Mouse (Mus musculus) right cerebral cortex, postnatal 14 days (tissue): ENCODE measurements at regions not wholly inside any gene's neighbourhood (a gene's known extent, or its start where the extent isn't known, plus 50 kb on each side); places are given as distances from the start of the nearest gene placed in this dataset.
A peak's percentile ranks its signal among the peaks of the same experiment; 100 is the strongest.

ENCODE experiments used
- DNase-seq: peaks from one replicate; pipeline ENCODE4 v3.0.0; 2022

DNA sequence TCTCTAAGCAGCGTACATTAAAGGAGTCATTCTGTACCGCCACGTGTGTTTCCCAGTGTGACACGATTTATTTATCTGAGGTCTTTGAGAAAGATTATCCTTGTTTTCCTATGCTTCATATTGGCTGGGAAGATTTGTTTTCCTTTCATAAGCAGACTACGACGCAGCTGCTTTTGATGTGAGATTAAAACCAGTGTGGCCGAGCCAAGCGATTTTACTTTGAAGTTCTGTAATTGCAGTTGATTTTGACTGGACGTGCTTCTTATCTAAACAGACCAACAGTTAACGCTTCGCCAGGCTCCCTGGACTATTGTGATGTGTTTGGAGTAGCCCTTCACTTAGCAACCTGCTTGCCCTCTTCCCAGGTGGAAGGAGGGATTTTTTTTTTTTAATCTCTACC is 120.6 kb downstream of the Dact1 start:
- DNase-seq, result no peak

DNA sequence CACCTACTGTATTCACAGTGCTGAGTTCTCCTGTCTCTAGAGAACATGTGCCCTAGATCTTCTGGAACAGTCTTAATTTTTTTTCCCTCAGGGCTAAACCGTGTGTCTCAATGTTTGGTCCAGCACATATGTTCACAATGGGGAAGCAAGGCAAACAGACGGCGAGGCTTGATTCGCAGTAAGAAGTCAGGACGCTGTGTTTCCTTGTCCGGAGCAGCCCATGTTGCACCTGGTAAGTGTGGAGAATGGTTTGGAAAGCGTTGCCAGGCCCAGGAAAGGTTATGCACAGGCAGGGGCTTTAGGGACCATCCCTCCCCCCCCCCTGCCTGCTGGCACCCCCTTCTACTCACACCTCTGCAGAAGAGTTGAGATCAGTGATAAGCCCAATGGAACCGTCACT is 121.4 kb downstream of the Dact1 start:
- DNase-seq, result no peak

DNA sequence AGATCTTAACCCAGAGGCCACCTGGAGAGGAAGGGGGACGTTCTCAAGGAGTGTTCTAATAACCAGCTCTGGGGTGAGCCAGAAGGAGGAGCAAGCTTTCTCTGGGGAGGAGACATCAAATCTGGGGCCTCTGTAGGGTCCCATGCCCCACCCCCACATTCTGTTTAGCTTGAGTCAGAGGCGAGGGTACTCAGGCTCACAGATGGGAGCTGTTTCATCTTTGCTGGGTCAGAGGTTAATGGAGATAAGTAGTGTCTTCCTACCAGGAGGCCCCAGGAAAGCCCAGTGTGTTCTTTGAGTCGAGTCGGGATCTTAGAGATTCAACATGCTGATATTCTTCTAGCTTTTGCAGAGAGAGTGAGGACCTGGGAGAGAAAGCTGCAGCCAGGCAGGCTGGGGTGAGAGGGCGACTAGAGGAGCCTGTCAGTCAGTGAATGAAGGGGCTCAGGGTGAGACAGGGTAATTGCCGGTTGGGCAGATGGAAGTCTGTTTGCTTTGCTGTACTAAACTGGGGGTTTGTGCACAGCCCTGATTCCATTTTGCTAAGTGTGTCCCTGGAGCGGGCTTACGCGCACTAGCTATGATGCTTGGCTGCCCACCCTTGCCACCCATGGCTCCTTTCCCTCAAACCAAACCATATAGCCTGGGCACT is 124.0 kb downstream of the Dact1 start:
- DNase-seq, result no peak

DNA sequence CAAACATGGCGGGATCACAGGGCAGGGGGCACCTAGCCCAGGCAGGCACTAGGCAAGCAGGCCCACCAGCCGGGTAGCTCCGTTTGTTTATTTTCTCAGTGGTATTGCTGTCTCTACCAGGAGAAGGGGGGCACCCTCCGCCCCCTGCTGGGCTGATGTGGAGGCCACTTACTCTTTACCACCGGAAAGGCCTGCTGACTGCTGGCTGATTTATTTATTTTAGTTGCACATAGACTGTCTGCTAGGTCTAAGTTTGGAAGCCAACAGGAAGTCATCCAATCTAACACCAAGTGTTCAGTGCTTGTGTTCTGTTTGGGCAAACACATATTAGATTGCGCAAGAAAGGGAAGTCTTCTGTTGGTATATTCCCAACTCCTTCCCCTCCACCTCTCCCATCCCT is 128.6 kb downstream of the Dact1 start:
- DNase-seq, result peak; percentile 25

DNA sequence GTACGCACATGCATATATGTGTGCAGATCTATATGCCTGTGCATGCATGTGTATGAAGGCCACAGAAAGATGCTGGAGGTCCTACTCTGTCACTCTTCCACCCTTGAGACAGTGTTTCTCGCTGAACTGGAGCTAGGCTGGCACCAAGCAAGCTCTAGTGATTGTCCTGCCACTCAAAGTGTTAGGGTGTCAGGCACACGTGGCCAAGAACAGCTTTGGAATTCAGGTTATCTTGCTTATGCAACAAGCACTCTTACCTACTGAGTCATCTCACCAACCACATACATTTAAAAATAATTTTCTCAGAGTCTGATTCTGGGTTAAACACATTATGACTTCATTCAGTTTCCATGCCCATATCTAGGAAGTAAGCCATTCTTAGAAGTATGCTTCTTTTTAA is 131.2 kb downstream of the Dact1 start:
- no peak for DNase-seq

DNA sequence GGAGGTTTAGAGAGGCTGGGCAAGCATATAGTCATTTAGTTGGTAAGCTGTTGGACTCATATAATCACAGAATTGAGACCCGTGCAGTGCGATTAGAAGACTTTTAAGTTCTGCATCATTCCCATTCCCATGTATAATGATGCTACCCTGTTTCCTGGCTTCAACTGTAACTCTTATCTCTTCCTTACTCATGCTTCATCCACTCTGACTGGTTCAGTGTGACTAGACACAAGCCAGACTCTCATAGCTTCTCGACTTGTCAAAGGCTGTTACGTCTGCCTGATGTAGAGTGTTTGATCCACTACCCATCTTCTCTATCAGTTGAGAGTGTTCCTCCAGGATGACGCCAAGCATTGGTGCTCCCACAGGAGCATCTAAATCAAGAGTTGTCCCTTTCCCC is 131.6 kb downstream of the Dact1 start:
- DNase-seq, result no peak

DNA sequence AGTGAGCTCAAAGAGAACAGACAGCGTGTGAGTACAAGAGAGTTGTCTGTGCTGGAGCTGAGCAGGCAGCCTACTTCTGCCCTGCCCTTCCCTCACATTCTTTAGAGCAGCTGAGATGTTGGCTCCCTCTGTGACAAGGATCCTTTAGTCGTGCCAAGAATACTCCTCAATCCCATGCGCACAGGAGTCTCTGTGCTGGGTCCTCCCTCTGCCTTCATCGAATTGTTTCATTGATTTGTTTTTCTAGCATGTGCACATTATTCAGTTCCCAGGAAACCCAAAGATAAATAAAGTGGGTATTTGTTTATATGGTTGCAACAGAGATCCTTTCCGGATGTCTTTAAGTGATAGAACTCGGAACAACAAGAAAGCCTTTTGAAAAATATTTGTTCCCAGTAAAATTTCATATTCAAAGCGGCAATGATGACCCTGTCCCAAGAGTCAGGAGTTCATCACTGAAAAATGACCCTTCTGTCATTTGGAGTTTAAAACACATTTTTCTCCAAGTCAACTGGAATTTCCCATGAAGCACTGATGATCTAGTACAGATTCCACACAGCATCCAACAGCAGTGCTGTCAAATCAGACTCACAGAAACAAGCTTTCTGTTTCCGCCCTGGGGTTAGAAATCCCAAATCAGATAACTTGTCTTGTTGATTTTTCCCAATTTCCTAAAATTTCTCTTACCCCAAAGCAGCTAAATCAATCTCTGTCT is 136.7 kb downstream of the Dact1 start:
- no peak for DNase-seq

DNA sequence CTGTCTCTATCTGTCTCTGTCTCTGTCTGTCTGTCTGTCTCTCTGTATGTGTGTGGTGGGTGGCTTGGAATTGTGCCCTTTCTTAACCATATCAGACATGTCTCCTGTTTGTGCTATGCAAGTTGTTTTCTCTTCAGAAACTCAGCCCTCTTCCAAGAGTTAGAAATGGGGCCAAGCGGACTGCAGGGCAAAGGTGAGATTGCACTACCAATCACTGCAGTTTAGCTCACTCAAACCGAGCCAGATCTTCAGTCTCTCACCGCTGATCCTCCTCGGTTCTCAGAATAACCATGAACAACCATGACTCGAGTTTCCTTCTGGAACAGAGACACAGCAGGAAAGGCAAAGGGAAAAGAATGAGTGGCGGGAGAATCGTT is 137.2 kb downstream of the Dact1 start:
- no peak for DNase-seq

DNA sequence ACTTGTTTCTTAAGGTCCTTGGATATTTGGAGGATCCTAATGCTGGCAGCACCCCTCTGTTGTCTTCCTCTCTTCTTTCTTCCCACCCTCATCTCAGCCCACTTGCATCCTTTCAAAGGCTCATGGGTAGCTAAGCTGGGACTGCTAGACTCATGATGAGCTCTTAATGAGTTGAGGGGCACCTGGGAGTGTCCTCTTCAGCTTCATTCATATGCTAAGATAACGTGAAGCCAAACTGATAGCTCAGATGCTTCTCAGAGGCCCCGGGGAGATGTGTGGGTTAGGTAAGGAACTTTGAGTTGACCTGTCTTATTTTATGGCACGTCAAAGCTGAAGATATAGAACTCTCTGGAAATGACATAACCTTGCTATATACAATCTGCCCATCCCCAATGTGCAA is 139.3 kb downstream of the Dact1 start:
- DNase-seq, result no peak

DNA sequence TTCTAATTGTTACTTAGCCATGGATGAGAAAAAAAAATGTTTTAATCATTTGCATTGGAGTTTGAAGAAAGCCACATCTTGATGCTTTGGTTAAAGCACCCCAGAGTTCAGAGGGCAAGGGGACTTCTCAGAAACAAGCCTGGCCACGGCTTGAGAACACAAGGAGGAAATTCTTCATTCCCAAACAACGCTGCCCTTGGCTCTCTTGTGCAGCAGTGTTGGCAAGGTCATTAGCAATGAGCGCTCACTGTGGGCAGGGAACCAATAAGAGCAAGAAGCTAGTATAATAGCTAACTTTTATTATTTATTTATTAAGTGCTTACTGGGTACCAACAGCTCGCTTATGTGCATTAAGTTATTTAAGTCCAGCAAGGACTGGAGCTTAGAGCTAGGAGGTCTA is 140.4 kb downstream of the Dact1 start:
- DNase-seq, result no peak

DNA sequence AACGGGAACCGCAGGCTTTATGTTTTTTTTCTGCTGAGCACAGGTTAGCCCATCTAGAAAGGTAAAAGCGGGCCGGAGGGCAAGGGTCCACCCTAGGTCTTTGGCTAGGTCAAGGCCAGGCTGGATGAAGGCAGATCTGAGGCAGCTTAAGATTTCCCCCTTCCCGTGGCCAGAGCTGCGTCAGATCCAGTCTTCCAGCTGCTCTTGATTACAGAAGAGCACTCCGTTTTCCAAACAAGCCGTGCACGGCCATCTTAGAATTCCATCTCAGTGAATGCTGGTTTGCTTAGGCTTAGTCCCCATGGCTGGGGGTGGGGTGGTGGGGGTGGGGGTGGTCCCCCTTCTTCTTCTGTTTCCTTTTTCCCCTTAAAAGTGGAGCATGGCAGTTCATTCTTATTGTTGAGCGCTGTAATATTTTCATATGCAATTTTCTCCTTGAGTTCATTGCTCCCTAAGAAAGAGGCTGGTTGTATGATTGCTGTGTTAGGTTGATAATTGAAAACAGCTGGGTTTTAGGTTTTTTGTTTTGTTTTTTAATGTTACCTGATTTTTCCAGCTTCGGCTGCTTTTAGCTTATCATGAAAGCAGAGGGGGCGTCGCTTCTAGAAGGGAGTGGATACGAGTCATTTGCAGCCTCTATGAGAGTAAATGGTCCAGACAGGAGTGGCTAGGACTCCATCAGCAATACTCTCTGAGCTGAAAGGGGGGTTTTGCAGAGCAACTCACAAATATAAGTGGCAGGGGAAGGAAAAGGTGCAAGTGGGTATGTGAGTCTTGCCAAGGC is 141.2 kb downstream of the Dact1 start:
- DNase-seq, result no peak

DNA sequence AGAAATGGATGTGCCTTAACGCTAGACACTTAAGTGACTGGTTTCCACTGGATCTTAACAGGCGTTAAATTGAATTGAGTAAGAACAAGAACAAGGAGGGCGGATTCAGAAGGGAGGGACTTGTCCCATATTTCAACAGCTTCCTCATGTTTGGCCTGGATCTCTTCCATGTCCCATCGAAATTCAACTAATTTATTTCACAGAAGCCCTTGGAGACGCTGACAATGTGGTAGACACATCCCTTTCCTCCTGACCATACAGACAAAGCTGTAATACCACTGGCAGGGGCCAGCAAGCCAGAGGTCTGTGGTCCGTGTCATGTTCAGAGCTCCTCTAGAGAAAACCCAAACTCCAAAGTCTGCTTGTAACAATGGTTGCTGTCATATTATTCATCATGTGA is 147.2 kb downstream of the Dact1 start:
- no peak for DNase-seq

DNA sequence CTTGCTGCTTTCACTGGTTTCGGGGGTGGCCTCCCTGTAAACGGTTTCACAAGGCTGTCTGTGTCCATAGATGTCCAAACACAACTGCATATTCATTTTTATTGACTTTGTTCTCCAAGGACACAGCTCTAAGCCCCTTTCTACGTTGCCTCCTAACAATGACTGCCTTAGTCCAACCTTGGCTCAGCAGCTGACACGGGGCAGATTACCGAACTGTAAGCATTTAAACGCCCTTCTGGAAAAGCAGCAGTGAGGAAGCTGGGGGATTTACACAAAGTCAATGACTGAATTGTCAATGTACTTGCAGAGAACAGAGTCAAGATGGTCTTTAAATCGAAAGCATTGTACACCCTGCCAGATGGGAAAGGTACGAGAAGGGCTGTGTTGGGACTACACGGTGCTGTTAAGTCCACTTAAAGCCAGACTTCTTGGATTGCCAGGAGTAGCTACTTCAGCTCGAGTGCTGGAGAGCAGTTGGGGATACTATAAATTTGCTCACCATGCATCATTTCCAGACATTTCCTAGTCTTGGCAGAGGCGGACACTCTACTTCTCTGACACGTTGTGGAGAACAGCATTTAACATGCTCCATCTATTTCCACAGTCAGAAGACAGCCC is 149.0 kb downstream of the Dact1 start:
- no peak for DNase-seq

DNA sequence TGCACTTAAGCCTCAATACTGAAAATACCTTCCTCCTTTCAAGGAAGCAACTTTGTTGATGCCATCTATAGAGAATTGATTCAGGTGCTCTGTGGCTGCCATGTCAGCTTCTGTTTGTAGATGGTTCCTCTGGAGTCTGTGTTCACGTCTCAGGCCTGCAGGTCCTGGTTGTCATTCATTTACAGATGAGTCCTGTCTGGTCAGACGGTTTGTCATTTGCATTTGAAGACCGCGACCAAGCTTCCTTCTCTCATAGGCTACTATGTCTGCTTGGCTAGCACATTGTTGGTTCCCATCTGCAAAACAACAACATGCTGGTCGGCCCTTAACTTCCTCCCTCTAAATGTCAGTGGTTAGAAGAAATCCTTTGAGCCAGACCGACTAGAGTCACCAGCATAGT is 151.0 kb downstream of the Dact1 start:
- no peak for DNase-seq

DNA sequence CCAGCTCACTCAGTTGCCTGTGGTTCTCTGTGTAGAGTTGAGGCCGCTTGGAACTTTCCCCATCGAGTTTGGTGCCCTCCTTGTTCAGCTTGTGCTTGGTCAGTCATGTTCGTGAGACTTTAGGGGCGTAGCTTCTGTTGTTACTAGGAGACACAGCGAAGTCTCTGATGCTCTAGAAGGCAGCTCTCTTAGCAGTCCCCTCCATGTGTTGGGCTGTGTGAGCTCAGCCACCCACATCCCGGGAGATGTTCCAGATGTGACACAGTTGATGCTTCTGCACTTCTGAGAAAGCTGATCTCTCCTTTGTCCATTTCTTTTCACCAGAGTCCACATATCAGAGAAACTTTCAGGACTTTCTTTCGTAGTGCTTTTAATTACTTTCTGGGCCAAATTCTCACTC is 158.1 kb downstream of the Dact1 start:
- no peak for DNase-seq

DNA sequence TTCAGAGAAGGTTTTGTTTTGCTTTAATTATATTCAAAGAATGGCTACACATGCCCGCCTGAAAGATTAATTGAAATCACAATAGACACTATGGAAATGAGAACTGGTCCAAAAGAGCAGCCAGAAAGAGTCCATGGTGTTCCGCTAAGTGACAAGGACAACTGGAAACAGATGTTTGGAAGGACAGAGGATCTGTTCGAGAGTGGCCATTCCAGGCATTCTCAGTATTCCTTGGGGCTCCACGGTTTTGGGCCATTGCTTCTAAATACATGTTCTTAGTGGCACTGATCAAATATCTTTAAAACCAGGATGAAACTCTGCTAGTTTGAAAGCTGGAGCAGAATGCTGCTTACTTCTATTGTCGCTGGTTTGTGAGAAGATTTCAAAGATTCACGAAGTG is 158.6 kb downstream of the Dact1 start:
- DNase-seq, result no peak

DNA sequence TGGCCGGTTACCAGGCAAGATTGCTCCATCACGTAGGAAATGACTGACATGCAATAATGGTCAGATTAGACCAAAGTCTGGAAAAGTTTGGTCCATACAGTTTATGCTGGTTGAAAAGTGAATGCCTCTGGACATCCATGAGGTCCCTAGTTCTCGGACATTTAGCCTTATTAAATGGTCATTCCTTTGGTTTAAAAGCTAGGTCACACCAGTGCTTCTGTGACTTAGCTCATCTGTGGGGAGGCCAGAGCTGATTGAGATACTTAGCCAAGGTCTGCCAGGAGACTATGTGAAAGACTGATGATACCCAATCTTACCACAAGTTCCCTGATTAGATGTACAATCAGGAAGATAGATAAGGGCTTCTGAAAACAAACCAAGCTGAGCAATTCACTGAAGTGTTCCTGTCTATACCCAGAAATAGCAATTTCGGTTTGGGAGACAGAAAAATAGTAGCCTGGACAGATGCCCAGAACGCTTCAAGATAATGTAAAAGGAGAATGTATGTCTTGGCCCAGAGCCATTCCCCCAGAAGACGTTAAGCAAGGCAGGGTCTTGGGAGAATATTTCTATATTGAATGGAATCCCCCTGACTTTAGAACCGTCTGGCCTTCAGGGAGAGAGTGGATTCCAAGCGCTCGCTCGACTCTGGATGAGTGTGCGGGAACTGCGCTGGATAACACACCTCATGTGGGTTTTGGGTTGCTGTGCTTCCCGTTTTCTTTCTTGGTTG is 161.5 kb downstream of the Dact1 start:
- DNase-seq, result no peak

DNA sequence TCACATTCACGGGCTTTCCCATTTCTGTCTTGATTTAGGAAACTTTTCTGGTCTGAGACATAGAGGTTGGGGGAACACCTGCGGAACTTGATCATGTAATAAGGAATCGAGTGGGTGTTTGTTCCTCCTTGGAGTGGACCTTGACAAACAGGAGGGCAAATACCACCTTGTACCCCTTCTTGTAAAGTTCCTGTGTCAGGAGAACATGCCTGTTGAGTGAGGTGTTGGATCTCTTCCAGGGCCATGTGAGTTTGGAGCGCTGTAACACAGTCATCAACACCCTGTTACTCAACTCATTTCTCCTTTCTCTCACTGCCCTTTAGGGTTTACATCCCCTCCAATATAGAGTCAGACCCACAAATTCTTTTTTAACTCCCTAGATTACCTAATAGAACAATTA is 162.0 kb downstream of the Dact1 start:
- no peak for DNase-seq

DNA sequence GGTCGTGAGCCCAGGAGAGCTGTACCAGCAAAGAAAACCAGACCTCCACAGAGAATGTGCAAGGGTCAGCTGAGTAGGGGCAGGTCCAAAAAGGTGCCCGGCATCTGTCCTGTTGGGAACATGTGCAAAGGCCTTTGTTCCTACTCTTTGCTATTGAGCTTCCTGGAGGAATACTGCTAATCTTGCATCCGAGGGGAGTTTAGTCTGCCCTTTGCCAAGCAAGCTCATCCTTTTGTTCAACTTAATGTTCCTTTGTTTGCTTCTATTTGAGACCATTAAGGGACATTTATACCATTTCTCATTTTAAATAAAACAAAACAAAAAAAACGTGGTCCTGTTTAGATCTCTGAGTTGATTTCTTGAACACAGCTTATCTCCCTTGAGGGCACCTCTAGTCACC is 166.6 kb downstream of the Dact1 start:
- DNase-seq, result no peak

DNA sequence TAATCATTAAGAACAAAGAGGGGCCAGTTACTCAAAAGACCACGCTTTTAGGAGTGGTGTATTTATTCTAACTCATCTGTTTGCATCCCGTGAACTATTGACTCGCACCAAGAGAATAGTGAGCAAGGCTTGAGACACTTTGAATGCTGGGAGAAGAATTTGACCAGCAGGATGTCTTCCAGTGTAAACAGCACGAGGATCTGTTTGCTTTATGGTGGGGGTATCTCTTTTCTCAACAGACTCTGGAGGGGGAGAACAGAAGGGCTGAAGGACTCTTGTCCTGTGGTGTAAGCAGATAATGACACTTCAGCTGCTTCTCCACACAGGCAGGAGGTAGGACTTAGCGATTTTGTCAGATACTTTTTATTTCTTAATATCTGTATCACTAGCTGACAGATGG is 168.0 kb downstream of the Dact1 start:
- DNase-seq, result no peak

DNA sequence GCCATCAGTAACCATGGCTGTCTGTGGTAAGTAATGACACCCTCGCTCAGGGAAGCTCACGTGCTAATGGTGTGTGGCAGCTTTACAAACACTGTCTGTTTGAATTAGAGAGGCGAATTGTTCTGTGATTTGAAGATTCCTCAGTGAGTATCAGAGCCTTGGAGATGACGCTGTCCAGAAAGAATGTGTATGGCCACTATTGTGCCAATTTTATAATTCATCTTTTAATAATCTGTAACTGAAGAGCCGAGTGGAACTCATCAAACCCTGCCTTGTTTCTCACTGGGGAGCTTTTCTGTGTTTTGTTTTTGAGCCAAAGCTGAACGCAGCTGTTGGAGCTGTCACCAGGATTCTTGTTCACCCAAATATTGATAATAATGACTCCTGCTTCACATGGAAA is 171.7 kb downstream of the Dact1 start:
- DNase-seq, result no peak

DNA sequence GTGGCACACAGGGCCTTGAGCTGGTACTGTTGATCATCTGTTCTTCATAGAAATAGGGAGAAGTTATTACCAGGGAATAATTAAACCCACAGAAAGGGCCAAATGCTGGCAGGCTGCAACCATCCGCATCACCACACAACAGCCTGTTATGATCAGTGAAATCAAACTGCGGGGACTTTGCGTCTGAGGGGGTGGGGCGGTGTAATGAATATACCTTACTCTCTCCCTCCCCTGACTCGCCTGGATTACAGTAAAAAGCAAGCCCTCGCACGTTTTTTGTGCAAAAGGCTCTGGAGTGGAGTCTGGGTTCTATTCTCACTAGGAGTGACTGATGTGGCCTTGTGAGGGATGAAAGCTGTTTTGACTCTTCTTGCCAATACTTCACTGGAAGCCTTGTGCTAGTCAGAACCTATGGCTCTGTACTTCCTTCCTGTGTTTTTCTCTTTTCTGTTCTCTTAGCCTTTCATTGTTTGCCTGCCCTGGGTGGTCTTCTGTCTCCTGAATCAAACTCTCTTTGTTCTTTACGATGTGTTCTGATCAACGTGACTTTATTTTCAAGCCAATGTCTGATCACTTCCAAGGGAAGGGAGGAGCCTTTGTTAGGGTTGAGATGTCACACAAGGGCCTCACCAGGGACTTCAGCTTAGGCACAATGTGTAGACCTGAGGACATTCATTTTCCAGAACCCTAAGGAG is 172.4 kb downstream of the Dact1 start:
- no peak for DNase-seq

DNA sequence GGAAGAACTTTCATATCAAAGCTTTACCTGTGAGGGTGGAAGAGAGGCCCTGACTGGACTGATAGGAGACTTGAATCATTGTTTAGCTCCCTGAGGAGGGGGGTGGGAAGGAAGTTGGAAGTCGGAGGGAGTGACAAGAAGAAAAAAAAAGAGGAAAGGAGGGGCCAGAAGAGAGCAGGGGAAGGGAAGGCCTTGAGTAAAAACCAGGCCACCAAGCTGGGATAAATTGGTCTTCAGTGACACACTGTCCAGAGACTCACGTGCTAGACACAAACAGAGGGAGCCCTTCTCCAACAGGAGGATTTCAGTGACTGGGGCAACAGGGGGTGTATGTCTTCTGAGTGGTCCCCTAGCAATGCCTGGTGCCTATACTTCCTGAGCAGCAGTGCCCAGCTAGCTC is 172.9 kb downstream of the Dact1 start:
- no peak for DNase-seq
